Mouse (Mus musculus) right cerebral cortex, postnatal 4 days (tissue): ENCODE results near the gene Mylpf.
A peak's percentile ranks its signal among the peaks of the same experiment; 100 is the strongest.
"Not testable (repeated sequence)": the region's sequence is repeated elsewhere in the genome, so short reads cannot be mapped to it uniquely, and the experiment has no call there.

ENCODE experiments used
- DNase-seq: peaks from one replicate; pipeline ENCODE4 v3.0.0-alpha.2; 2022

Gene Mylpf

GRCm38 (mm10) chr7:127228615-127229303 lies 20.1 kb downstream of the Mylpf start:
- DNase-seq = peak; percentile 87

DNA sequence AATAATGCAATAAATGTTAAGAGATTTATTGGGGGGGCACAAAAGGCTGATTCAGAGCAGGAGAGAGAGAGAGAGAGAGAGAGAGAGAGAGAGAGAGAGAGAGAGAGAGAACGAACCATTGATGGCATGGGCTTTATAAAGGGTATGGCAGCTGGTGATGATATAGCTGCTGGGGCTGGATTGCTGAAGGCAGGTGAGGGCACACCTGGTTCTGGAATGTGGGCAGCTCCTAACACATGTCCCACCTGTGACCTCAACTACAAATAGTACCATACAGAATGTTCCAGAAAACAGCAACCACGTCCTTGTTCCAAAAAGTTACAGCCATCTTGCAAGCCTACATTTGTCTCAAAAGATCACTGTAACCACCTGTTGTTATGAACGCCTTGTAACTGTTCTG lies 22.7 kb downstream of the Mylpf start:
- DNase-seq = no peak

DNA sequence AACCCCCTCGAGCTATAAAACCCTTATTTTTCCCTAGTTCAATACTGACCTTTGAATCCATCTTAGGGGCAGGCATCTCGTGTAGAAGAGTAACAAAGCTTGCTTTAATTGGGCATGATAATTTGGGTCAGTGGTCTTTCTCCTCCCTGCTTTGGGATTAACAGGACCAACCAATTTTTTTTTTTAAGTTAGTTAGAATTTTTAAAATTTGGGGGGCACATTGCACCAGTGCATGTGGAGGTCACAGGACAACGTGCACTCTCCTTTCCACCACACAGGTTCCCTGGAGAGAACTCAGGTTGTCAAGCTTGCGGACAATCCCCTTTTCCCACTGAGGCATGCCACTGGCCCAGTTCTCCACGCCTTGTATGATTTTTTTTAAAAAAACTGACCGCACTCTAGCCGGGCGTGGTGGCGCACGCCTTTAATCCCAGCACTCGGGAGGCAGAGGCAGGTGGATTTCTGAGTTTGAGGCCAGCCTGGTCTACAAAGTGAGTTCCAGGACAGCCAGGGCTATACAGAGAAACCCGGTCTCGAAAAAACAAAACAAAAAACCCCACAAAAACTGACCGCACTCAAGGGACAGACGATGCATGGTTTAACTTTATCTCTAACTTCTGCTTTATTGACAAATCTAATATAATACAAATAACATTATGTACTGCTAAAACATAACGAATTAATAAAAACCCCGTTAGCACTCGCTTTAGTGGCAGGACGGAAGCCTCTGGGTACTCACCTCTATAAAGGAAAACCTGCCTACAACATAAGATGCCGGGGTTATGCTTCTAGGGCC lies 23.3 kb downstream of the Mylpf start:
- no peak for DNase-seq

DNA sequence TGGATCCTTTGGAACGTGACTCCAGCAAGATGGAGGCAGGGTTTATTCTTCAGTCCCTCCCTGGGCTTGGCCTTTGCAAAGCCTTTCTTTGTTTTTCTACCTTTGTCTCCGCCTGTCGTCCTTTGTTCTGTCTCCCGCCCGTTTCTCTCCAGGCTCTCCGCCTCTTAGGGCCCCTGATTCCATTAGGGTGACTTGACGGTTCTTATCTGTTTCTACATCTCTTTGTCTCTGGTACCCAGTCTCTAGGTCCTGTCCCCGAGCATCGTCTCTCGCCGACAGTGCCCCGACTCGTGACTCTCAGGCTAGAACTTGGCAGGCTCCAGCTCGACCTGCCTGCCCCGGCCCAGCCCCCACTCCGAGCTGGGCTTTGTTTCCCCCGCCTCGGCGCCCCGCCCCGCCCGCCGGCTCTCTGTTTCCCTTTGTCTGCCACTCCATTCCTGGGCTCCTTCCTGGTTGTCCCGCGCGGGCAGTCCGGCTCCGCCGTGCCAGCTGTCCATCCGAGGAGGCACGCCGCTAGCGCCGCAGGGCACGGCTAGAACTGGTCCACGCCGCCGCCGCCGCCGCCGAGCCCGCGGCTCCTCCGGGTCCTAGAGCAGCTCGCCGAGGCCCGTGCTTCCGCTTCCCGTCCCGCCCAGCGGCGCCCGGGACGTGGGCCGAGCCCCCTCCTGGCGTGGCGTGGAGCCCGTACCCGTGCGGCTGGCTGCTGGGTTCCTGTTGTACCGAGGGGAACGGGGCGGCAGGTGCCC lies 24.1 kb downstream of the Mylpf start, which contains the start of the genes Zfp553 and Sept1:
Gene Zfp553 (plus strand): TSS at position 440 of the 746 bp plus-strand sequence.
Gene Sept1 (minus strand): TSS at position 509 of the 746 bp plus-strand sequence.
- peak; percentile 81 for DNase-seq

GRCm38 (mm10) chr7:127233368-127233749 lies 24.7 kb downstream of the Mylpf start:
- no peak for DNase-seq

DNA sequence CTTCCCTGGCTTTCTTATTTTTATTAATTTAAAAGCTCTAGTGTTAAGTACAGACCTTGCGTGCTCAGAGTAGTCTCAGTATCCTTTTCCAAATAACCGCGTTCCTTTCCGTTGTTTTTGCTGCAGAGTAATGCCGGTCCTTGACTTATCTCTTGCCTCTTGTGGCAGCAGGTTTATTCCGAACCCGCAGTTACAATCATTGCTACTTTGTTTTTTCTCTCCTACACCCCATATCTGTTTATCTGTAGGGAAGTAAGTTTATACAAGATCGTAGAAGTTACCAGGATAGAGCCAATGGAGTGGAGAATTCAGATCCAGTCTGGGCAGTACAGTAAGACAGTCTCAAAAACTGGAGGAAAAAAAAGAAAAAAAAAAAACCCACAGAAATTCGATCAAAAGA lies 25.1 kb downstream of the Mylpf start:
- no peak for DNase-seq

DNA sequence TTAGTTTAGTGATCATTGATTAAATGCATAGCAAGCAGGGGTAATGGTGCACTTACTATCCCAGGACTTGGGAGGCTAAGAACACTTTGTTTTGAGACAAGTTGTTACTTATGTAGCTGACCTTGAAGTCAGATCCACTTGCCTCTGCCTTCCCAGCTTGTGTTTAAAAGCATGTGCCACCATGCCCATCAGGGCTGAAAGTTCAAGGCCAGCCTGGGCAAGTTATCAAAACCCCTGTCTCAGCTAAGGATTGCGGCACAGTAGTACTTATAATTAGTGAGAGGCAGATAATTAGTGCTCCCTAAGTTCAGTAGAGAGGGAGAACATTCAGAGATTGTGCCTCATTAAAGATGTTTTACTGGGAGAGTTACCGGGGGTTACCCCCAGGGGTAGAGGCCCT lies 26.1 kb downstream of the Mylpf start:
- no peak for DNase-seq

- DNase-seq = no peak
These were observed 34.7 kb downstream of the Mylpf start for GRCm38 (mm10) chr7:127243361-127243867.

DNA sequence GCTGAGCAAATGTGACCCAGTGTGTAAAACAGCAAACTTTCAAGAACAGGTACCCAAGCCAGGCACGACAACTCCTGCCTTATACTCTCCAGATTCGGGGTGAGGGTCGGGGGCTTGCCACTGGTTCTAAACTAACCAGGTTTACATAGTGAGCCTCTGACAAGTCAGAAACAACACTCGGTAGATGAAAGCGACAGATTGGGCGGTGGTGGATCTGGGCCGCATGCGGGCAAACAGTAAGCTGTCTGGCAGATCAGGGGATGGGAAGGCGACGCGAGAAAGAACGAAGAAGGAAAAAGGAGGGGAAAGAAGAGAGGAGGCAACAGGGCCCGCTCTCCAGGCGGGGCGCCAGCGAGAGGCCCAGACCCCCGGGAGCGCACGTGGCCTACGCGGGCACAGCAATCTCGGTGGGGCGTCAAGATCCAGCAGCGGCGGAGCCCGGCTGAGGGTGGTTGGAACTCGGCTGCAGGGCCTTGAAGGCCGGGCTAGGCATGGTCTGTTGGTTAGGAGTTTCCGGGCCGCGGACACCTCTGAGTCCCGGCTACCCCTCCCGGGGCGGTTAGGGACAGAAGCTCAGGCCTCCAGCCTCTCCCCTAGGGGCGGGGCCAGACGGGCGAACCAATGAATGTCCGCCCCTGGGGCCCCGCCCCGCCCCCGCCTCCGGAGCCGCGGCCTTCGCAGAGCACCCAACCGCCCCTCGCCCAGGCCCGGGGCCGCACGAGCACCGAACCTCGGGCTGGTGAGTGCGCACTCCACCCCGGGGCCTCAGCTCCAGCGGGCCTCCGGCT lies 35.4 kb downstream of the Mylpf start, which contains the start of gene Zfp771:
Gene Zfp771 (plus strand): TSS at position 405 of the 788 bp plus-strand sequence.
- DNase-seq = peak; percentile 94

DNA sequence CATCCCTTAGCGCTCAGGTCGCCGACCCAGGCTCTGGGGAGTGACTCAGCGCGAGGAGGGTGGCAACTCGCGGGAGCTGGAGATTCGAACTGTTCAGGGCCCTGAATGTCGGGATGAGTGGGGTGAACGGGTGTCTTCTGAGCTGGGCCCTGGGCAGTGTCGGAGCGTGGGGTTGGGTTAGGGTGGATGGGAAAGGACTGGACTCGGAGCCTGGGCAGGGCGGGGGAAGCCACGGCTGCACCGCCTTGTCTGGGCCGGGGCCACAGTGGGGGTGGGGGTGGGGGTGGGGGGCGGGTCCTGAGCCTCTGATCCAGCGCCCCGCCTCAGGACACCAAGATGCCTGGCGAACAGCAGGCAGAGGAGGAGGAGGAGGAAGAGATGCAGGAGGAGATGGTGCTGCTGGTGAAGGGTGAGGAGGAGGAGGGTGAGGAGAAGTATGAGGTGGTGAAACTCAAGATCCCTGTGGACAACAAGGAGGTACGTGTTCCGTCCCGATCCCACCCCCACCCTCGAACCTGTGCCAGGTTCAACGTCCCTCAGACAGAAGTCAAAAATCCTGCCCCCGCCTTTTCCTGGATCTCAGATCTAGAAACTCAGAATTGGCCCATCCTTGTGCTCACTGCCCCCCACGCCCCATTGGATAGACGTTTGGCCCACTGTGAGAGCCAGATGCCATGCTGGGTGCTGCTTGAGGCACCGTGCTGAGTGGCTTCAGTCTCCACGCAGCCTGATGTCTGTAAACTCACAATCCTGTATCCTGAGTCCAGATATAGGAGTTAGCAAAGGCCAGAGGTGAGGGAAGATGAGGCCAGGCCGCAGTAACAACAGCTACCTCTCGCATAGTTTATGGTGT lies 36.2 kb downstream of the Mylpf start:
- no peak for DNase-seq

DNA sequence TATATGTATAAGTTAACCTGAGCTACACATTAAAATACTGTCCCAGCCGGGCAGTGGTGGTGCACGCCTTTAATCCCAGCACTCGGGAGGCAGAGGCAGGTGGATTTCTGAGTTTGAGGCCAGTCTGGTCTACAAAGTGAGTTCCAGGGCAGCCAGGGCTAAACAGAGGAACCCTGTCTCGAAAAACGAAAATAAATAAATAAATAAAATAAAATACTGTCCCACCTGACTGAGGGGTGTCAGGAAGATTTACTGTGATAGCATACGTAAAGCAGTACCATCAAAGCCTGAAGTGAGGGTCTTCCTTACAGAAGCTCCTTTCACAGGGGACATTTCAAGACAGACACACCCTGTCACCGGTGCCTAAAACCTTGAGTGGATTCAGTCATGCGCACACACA lies 41.8 kb downstream of the Mylpf start:
- DNase-seq = not testable (repeated sequence)

DNA sequence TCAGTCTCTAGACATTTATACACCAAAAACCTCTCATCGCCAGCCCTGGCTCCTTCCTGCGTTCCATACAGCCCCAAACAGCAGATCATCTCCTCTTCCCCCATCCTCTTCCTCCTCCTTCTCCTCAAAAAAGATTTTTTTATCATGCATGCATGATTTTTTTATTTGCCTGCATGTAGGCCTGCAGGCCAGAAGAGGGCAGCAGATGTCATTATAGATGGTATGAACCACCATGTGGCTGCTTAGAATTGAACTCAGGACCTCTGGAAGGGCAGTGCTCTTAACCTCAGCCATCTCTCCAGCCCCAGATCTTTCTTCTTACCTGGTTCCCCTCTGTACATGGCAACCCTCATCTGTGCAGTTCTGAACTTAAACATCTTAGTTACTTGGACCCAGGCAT lies 43.7 kb downstream of the Mylpf start:
- DNase-seq = no peak

GRCm38 (mm10) chr7:127253341-127253740 lies 44.7 kb downstream of the Mylpf start:
- no peak for DNase-seq

DNA sequence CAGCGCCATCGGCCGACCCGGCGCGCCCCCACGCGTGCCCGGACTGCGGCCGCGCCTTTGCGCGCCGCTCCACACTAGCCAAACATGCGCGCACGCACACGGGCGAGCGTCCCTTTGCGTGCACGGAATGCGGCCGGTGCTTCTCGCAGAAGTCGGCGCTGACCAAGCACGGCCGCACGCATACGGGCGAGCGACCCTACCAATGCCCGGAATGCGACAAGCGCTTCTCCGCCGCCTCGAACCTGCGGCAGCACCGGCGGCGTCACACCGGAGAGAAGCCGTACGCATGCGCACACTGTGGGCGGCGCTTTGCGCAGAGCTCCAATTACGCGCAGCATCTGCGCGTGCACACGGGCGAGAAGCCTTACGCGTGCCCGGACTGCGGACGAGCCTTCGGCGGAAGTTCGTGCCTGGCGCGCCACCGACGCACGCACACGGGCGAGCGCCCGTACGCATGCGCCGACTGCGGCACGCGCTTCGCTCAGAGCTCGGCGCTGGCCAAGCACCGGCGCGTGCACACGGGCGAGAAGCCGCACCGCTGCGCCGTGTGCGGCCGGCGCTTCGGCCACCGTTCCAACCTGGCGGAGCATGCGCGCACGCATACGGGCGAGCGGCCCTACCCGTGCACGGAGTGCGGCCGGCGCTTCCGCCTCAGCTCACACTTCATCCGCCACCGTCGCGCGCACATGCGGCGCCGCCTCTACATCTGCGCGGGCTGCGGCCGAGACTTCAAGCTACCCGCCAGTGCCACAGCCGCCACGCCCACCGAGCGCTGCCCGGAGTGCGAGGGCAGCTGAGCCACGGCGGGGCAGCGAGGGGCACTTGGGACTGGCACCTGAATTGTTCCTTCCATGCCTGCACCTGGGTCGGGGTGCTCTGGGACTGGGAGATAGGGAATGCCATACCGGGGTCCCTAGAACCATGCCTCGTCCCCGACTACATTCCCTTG lies 45.4 kb downstream of the Mylpf start:
- peak; percentile 98 for DNase-seq

DNA sequence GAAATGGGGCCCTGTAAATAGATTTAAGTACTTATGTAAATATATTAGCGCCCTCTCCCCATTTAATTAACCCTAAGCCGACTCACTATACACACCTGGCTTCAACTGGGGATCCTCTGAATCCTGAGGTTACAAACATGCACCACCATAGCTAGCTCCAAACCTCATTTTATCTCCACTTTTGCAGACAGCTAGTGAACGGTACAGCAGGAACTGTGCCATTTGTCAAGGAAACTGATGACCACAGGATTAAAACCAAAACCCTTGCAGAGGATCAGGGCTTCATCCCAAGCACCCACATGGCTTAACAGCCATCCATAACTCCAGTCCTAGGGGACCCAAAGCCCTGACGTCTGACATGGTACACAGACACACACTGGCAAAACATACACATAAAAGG lies 46.3 kb downstream of the Mylpf start:
- DNase-seq = no peak

DNA sequence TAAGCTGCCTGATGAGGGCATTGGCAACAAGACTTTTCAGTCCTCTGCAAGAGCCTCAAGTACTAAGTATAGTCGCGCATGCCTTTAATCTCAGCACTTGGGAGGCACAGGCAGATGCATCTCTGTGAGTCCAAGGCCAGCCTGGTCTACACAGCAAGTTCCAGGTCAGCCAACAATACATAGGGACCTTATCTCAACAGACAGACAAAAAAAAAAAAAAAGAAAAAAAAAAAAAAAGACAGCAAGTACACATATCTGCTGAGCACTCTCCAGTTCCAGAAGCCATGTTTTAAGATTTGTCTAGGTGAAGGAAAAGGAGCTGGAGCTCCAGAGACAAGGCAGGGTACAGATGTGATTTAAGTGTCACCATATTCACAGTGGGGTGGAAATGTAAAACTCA lies 47.3 kb downstream of the Mylpf start:
- no peak for DNase-seq

DNA sequence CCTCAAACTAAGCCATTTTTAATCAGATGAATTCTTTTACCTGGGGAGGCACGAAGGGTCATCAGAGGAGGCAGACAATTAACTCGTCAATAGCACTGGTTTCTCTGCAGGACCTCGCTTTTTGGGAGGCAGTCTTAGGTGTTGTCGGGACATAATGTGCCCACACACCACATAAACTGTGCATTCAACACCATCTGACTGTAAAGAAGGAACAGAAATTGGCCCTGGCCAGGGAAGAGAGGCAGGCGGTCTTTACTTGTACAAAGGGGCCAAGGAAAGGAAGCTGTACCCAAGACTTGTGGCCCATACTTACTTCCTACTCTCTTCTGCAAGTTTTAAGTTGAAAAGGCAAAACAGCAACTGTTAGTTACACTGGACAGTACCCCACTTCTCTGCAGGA lies 47.8 kb downstream of the Mylpf start:
- DNase-seq = no peak

GRCm38 (mm10) chr7:127259186-127259905 lies 50.7 kb downstream of the Mylpf start:
- no peak for DNase-seq

DNA sequence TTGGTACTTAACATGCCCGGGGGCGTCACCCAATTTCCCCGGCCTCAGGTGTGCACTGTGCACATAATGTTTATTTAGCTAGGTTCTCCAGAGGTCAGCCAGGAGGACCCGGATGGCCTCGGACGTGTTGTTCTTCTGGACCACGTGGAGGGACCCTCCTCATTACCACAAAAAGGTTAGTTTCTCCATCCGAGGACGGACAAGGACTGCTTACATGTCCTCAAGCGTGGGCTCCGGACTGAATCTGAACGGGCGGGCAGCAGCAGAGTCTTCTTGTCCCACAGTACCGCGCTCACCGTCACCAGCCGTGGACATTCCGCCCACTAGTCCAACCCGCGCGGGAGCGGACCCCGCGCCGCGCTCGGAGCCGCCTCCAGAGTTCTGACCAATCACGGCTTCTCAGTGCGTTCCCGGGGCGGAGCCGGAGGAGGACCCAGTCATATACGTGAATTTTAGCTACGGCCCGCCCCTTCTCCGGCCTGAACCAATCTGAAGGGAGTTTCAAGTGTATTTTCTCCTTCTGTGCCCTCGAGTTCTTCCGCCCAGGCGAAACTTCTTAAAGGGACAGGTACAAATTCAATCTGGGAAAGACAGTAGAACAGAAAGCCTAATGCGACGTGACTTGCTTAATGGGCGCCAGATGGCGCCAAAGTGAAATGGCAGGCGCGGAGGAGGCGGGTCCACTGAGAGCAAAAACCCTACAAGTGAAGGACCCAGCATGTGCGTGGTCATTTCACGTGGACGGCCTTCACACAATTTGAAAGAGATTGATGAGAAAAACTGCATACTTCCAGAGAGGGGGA lies 51.8 kb downstream of the Mylpf start, which contains the start of gene Dctpp1:
Gene Dctpp1 (minus strand): TSS at position 401 of the 803 bp plus-strand sequence.
- peak; percentile 91 for DNase-seq
